Mouse (Mus musculus): ENCODE results near the gene Prl8a2. TPM values are rescaled to one million over a fixed set of nuclear protein-coding genes. Genes with fewer than 3 reads are reported as not detected.

Prl8a2 gene
- polyA plus RNA-seq (2015; fragmentation: Nextera tagmentation; extraction: Ambion mirVana), result not detected in 2 replicates

GRCm38 (mm10) chr13:27345373-27345772 lies at the start of gene Prl8a2:
Prl8a2 (plus strand) TSS chr13:27345673.
- Histone ChIP-seq H3K27me3 (ENCODE audit: insufficient read depth, low read length) (no peaks in the 10 kb centered on the region), H3K4me1 (ENCODE audit: insufficient read depth) (no peaks in the 10 kb centered on the region), H3K9ac (replicated peaks) (no peak within 1 kb of the TSS), H3K27ac (ENCODE audit: low read depth) (no peak within 1 kb of the TSS), H3K36me3 (replicated peaks; ENCODE audit: insufficient read depth, low read length) (no peaks in the 10 kb centered on the region), H3K4me3 (ENCODE audit: low read depth, low read length) (no peak within 1 kb of the TSS), H3K4me2 (ENCODE audit: low read depth, low read length) (no peak within 1 kb of the TSS), H3K9me3 (ENCODE audit: low read length) (no peaks in the 10 kb centered on the region)
- no peak for DNase-seq
- WGBS (ENCODE audit: insufficient replicate concordance), result 52% methylated on average over 2 of the region's 2 CpGs
- TF ChIP-seq CTCF (IDR thresholded peaks at IDR 0.05; ENCODE audit: low read depth) (no peak), EP300 (IDR thresholded peaks at IDR 0.05; ENCODE audit: low read depth) (no peak)
- ATAC-seq, result no peak

GRCm38 (mm10) chr13:27312334-27313225 lies 32.9 kb upstream of the Prl8a2 start, which contains the start of gene Prl6a1:
Prl6a1 (plus strand) TSS chr13:27312627.
- H3K4me2 ChIP-seq (ENCODE audit: low read depth, low read length), result no peak within 1 kb of the TSS
- no peaks in the 10 kb centered on the region for H3K36me3 ChIP-seq (replicated peaks; ENCODE audit: insufficient read depth, low read length)
- no peak for TF ChIP-seq EP300 (IDR thresholded peaks at IDR 0.05; ENCODE audit: low read depth)
- H3K9me3 ChIP-seq (ENCODE audit: low read length), result no peaks in the 10 kb centered on the region
- H3K9ac ChIP-seq (replicated peaks), result no peak within 1 kb of the TSS
- no peak within 1 kb of the TSS for H3K4me3 ChIP-seq (ENCODE audit: low read depth, low read length)
- DNase-seq (no peak), ATAC-seq (no peak)
- 72% methylated on average over 7 of the region's 7 CpGs for WGBS (ENCODE audit: insufficient replicate concordance)
- H3K4me1 ChIP-seq (ENCODE audit: insufficient read depth), result no peaks in the 10 kb centered on the region
- no peak within 1 kb of the TSS for H3K27ac ChIP-seq (ENCODE audit: low read depth)
- no peaks in the 10 kb centered on the region for H3K27me3 ChIP-seq (ENCODE audit: insufficient read depth, low read length)

- no peaks in the 10 kb centered on the region for H3K27me3 ChIP-seq (ENCODE audit: insufficient read depth, low read length)
- whole genome bisulfite sequencing (ENCODE audit: insufficient replicate concordance), result 70% methylated on average over 1 of the region's 1 CpGs
- ATAC-seq, result no peak
- H3K9me3 ChIP-seq (ENCODE audit: low read length), result no peaks in the 10 kb centered on the region
- no peak for TF ChIP-seq EP300 (IDR thresholded peaks at IDR 0.05; ENCODE audit: low read depth)
- TF ChIP-seq CTCF (IDR thresholded peaks at IDR 0.05; ENCODE audit: low read depth), result no peak
- no peaks in the 10 kb centered on the region for H3K4me1 ChIP-seq (ENCODE audit: insufficient read depth)
- no peak for DNase-seq
- H3K36me3 ChIP-seq (replicated peaks; ENCODE audit: insufficient read depth, low read length), result no peaks in the 10 kb centered on the region
- no peak overlapping the region for H3K4me2 ChIP-seq (ENCODE audit: low read depth, low read length)
- no peak overlapping the region for H3K9ac ChIP-seq (replicated peaks)
- no peak overlapping the region for H3K4me3 ChIP-seq (ENCODE audit: low read depth, low read length)
- no peak overlapping the region for H3K27ac ChIP-seq (ENCODE audit: low read depth)
Measured at GRCm38 (mm10) chr13:27334989-27335388, 10.5 kb upstream of the Prl8a2 start.

GRCm38 (mm10) chr13:27342733-27343275 lies 2.7 kb upstream of the Prl8a2 start:
- Histone ChIP-seq H3K4me1 (ENCODE audit: insufficient read depth) (no peaks in the 10 kb centered on the region), H3K27ac (ENCODE audit: low read depth) (no peak overlapping the region), H3K9me3 (ENCODE audit: low read length) (no peaks in the 10 kb centered on the region), H3K4me3 (ENCODE audit: low read depth, low read length) (no peak overlapping the region), H3K36me3 (replicated peaks; ENCODE audit: insufficient read depth, low read length) (no peaks in the 10 kb centered on the region), H3K9ac (replicated peaks) (no peak overlapping the region), H3K4me2 (ENCODE audit: low read depth, low read length) (no peak overlapping the region), H3K27me3 (ENCODE audit: insufficient read depth, low read length) (no peaks in the 10 kb centered on the region)
- ATAC-seq, result no peak
- 72% methylated on average over 3 of the region's 3 CpGs for WGBS (ENCODE audit: insufficient replicate concordance)
- DNase-seq, result no peak
- TF ChIP-seq EP300 (IDR thresholded peaks at IDR 0.05; ENCODE audit: low read depth) (no peak), CTCF (IDR thresholded peaks at IDR 0.05; ENCODE audit: low read depth) (no peak)

- DNase-seq (no peak), ATAC-seq (no peak)
- no peaks in the 10 kb centered on the region for H3K36me3 ChIP-seq (replicated peaks; ENCODE audit: insufficient read depth, low read length)
- no peak for TF ChIP-seq EP300 (IDR thresholded peaks at IDR 0.05; ENCODE audit: low read depth)
- H3K4me1 ChIP-seq (ENCODE audit: insufficient read depth), result no peaks in the 10 kb centered on the region
- H3K9ac ChIP-seq (replicated peaks), result no peak within 1 kb of the TSS
- H3K4me2 ChIP-seq (ENCODE audit: low read depth, low read length), result no peak within 1 kb of the TSS
- no peaks in the 10 kb centered on the region for H3K27me3 ChIP-seq (ENCODE audit: insufficient read depth, low read length)
- no peak within 1 kb of the TSS for H3K4me3 ChIP-seq (ENCODE audit: low read depth, low read length)
- WGBS (ENCODE audit: insufficient replicate concordance), result 67% methylated on average over 6 of the region's 6 CpGs
- H3K9me3 ChIP-seq (ENCODE audit: low read length), result no peaks in the 10 kb centered on the region
- H3K27ac ChIP-seq (ENCODE audit: low read depth), result no peak within 1 kb of the TSS
Measured at GRCm38 (mm10) chr13:27390746-27391145, 45.3 kb downstream of the Prl8a2 start, which contains the start of gene Prl2b1. Prl2b1 (minus strand) TSS chr13:27390846.

- DNase-seq (no peak), ATAC-seq (no peak)
- Histone ChIP-seq H3K36me3 (replicated peaks; ENCODE audit: insufficient read depth, low read length) (no peaks in the 10 kb centered on the region), H3K4me2 (ENCODE audit: low read depth, low read length) (no peak overlapping the region), H3K9ac (replicated peaks) (no peak overlapping the region), H3K4me3 (ENCODE audit: low read depth, low read length) (no peak overlapping the region), H3K9me3 (ENCODE audit: low read length) (no peaks in the 10 kb centered on the region), H3K4me1 (ENCODE audit: insufficient read depth) (no peaks in the 10 kb centered on the region), H3K27me3 (ENCODE audit: insufficient read depth, low read length) (no peaks in the 10 kb centered on the region), H3K27ac (ENCODE audit: low read depth) (no peak overlapping the region)
- TF ChIP-seq EP300 (IDR thresholded peaks at IDR 0.05; ENCODE audit: low read depth), result no peak
- no peak for TF ChIP-seq CTCF (IDR thresholded peaks at IDR 0.05; ENCODE audit: low read depth)
- 88% methylated on average over 7 of the region's 7 CpGs for WGBS (ENCODE audit: insufficient replicate concordance)
Measured at GRCm38 (mm10) chr13:27399061-27399724, 53.7 kb downstream of the Prl8a2 start.

Other genes with a start within 250 kb of the Prl8a2 start
- not detected in 2 replicates for gene Prl3d2, start 224.0 kb upstream of the Prl8a2 start, polyA plus RNA-seq (2015; fragmentation: Nextera tagmentation; extraction: Ambion mirVana)
- gene Prl3d3, start 188.9 kb upstream of the Prl8a2 start, polyA plus RNA-seq (2015; fragmentation: Nextera tagmentation; extraction: Ambion mirVana), result not detected in 2 replicates
- not detected in 2 replicates for gene Prl3c1, start 149.0 kb upstream of the Prl8a2 start, polyA plus RNA-seq (2015; fragmentation: Nextera tagmentation; extraction: Ambion mirVana)
- not detected in 2 replicates for gene Prl3b1, start 103.8 kb upstream of the Prl8a2 start, polyA plus RNA-seq (2015; fragmentation: Nextera tagmentation; extraction: Ambion mirVana)
- gene Prl3a1, start 86.2 kb upstream of the Prl8a2 start, polyA plus RNA-seq (2015; fragmentation: Nextera tagmentation; extraction: Ambion mirVana), result not detected in 2 replicates
- gene Prl6a1, start 33.0 kb upstream of the Prl8a2 start, polyA plus RNA-seq (2015; fragmentation: Nextera tagmentation; extraction: Ambion mirVana), result not detected in 2 replicates
- not detected in 2 replicates for gene Prl2b1, start 45.2 kb downstream of the Prl8a2 start, polyA plus RNA-seq (2015; fragmentation: Nextera tagmentation; extraction: Ambion mirVana)
- not detected in 2 replicates for gene Prl8a6, start 93.0 kb downstream of the Prl8a2 start, polyA plus RNA-seq (2015; fragmentation: Nextera tagmentation; extraction: Ambion mirVana)
- not detected in 2 replicates for gene Prl8a8, start 167.5 kb downstream of the Prl8a2 start, polyA plus RNA-seq (2015; fragmentation: Nextera tagmentation; extraction: Ambion mirVana)
- gene Prl8a9, start 218.9 kb downstream of the Prl8a2 start, polyA plus RNA-seq (2015; fragmentation: Nextera tagmentation; extraction: Ambion mirVana), result not detected in 2 replicates
- gene Prl8a1, start 236.5 kb downstream of the Prl8a2 start, polyA plus RNA-seq (2015; fragmentation: Nextera tagmentation; extraction: Ambion mirVana), result not detected in 2 replicates